Mouse (Mus musculus): ENCODE data around the gene Snd1.
"Not testable (repeated sequence)": the region's sequence is repeated elsewhere in the genome, so short reads cannot be mapped to it uniquely, and the experiment has no call there.

Snd1 gene

DNA sequence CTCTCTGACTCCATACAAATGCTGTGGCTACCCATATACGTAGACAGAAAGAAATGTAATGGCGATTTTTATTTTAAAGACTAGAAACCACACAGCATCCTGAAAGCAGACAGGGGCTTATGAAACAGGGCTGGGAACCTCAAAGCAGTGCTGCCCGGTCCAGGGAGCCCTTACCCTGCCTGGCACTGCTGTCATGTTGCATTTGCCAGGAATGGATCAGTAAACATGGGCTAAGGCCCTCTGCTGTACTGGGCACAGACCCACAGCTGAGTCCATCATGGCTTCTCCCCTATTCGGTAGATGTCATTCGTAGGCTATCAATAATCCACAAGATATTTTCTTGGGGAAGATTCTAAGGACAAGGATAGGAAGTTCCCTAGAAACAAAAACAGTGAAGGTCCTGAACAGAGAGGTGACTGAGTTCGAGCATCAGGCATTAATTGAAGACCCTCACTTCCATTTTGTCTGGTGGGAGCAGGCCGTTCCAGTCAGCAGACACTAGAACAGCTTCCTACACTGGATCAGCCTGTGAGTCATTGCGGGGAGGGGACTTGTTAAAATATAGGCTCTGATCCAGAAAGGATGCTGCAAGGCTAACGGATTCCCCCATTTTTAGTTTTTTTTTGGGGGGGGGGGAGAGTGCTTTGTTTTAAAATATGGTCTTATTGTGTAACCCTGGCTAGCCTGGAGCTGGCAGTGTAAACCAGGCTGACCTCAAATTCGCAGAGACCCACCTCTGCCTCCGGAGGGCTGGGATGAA, 422.6 kb downstream of the Snd1 start:
- in situ Hi-C loops (cut with MboI, MseI): loop anchor here (10.0 kb wide), 1 partner anchor 383 kb away; no protein-coding TSS in a partner anchor

- in situ Hi-C loops (cut with MboI, MseI): loop anchor here (10.0 kb wide), 1 partner anchor 384 kb away; no protein-coding TSS in a partner anchor
Measured at GRCm38 (mm10) chr6:28898836-28899235, 423.9 kb downstream of the Snd1 start.

- in situ Hi-C loops (cut with MboI, MseI): no loop called here
Measured at GRCm38 (mm10) chr6:28902573-28902972, 427.6 kb downstream of the Snd1 start.

GRCm38 (mm10) chr6:28904417-28904816, 429.5 kb downstream of the Snd1 start:
- in situ Hi-C loops (cut with MboI, MseI): no loop called here

- in situ Hi-C loops (cut with MboI, MseI): no loop called here
Measured at GRCm38 (mm10) chr6:28905301-28905700, 430.4 kb downstream of the Snd1 start.

DNA sequence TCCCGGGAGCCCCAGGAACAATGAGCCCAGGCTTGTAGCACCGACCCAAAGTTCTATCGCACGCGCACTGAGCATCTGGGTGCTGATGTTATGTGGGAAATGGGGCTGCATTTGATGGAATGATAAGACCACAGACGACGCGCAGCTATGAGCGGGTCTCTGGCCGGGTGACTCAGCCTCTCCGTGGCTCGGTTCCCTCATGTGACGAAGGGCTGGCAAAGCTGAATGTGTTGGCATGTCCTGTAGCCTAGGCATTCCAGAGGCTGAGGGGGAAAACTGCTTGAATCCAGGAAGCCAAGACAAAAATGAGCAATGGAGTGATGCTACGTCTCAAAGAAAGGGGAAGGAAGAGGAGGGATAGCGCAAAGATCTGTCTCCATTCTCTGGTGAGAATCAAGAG, 434.9 kb downstream of the Snd1 start:
- in situ Hi-C loops (cut with MboI, MseI): no loop called here

- in situ Hi-C loops (cut with MboI, MseI): no loop called here
Measured at GRCm38 (mm10) chr6:28914981-28915380, 440.0 kb downstream of the Snd1 start.

- in situ Hi-C loops (cut with MboI, MseI): no loop called here
Measured at GRCm38 (mm10) chr6:28916630-28917029, 441.7 kb downstream of the Snd1 start.

DNA sequence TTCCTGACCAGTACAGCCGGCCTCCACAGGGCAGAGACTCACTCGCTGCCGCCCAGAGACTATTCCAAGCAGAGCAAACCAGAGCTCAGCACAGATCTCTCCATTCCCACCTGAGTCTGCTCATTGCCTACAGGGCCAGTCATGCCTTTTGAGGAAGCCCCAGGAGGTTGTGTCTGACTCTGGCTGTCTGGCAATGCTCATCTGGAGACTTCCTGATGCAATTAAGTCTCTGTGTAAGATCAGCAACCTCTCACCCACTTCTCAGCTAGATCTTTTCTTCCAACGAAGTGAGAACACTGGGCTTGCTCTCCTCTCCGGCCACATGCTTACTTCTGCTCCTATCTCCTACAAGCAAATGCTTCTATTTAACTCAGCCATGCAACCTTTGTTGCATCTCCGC, 444.4 kb downstream of the Snd1 start:
- in situ Hi-C loops (cut with MboI, MseI): no loop called here

DNA sequence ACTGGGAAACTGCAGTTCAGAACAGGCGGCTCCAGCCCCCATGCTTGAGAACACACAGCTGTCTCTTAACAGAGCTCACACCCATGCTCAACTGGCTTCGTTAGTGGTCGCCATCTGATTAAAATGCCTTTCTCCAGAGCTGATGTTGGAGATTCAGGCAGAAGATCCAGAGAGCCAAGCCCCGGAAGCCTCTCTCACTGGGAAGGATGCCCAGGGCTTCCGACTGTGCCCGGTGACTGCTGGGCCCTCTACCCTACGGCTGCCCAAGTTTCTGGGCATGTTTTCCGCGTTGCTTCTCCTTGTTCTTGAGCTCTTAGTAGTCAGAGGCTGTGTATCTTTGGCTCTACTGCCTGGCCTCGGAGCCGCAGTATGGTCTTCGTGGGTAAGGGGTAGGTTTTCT, 447.4 kb downstream of the Snd1 start:
- in situ Hi-C loops (cut with MboI, MseI): no loop called here

DNA sequence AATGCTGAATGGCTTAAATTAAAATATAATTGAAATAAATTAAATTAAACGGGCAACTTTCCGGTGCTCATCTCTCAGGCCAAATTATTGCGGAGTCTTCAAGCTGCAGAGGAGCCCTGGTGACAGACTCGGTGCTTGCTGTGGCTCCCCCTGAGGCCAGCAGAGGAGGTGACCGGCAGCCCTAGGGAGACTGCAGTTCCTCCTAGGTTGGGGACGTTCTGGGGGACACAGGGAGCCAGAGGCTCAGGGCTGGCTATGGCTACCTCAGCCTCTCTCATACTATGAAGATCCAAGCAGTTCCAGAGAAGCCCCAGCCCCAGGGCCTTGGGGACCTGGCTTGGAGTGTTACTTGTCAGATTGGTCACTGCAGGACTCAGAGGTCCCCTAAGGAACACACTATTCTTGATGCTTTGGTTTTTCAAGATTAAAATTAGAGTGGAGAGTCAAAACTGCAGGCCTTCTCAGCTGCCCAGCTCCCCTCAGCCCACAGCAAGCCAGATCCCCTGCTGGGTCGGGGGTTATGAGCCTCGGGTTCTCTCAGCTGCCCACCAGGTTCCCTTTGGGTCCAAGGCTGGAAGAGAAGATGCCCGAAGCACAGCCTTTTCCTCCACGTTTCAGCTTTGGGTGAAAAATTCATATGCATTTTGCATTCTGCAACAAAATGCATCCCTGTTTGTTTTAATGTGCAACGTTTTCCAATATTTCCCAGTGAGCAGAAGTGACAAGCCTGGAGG, 448.3 kb downstream of the Snd1 start:
- in situ Hi-C loops (cut with MboI, MseI): no loop called here

GRCm38 (mm10) chr6:28923837-28924236, 448.9 kb downstream of the Snd1 start:
- in situ Hi-C loops (cut with MboI, MseI): no loop called here

DNA sequence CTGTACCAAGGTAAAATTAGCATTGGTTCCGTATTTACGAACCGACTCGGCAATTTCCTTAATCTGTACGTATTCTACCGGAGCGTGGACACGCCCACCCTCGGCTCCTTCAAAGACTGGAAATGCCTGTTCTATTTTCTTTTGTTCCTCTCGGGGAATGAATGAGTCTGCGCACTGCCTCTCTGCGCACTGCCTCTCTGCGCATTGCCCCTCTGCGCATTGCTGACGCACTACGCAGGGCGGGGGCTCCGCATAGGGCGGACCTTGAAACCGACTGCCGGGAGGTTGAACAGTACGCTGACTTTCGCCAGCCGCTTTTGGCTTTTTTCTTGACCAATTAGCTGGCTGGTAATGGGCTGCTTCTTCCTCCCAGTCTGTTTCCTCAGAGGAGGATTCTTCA, 453.0 kb downstream of the Snd1 start:
- in situ Hi-C loops (cut with MboI, MseI): not testable (repeated sequence)

GRCm38 (mm10) chr6:28929169-28929803, 454.3 kb downstream of the Snd1 start:
- in situ Hi-C loops (cut with MboI, MseI): not testable (repeated sequence)

- in situ Hi-C loops (cut with MboI, MseI): no loop called here
Measured at GRCm38 (mm10) chr6:28931234-28931633, 456.3 kb downstream of the Snd1 start.

GRCm38 (mm10) chr6:28931636-28932327, 456.8 kb downstream of the Snd1 start:
- in situ Hi-C loops (cut with MboI, MseI): no loop called here

- in situ Hi-C loops (cut with MboI, MseI): no loop called here
Measured at GRCm38 (mm10) chr6:28932328-28932937, 457.5 kb downstream of the Snd1 start.

GRCm38 (mm10) chr6:28935736-28936135, 460.8 kb downstream of the Snd1 start:
- in situ Hi-C loops (cut with MboI, MseI): no loop called here

DNA sequence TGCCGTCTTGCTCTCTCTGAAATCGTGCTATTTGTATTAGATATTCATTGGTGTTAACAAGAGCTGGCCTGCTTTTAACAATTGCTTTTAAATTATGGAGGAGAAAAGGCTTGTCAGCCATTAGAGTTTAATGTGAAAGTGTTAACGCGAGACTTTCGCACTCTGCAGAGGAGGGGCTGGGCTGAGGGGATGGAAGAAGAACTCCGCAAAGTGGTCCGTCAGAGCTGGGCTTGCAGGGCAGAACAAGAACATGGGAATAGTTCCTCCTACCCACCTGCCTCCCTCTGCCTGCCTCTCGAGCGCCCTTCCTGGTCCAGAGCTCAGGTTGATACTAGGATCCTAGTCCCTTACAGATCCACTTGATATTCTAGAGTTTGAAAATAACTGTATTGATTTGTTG, 472.3 kb downstream of the Snd1 start:
- in situ Hi-C loops (cut with MboI, MseI): loop anchor here (5.0 to 10.0 kb wide), 3 partner anchors 75 to 1858 kb away; no protein-coding TSS in a partner anchor

DNA sequence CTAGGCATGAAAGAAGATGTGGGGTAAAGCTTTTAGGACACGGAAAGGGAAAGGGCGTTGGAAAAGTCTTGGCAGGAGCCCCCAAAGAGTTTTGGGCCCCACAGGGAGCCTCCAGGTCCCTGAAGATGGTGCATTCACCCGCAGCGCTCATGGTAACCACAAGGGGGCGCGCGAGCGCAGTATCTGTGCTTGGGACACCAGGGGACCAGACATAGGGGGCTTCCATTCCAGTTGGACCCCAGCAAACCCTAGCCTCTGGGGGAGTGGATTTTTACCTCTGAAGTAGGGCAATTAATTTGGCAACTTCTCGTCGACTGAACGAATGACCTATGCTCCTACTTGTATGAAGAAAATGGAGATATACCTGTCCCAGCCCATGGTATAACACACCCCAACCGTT, 474.3 kb downstream of the Snd1 start:
- in situ Hi-C loops (cut with MboI, MseI): loop anchor here (5.0 to 10.0 kb wide), 3 partner anchors 73 to 1856 kb away; no protein-coding TSS in a partner anchor

DNA sequence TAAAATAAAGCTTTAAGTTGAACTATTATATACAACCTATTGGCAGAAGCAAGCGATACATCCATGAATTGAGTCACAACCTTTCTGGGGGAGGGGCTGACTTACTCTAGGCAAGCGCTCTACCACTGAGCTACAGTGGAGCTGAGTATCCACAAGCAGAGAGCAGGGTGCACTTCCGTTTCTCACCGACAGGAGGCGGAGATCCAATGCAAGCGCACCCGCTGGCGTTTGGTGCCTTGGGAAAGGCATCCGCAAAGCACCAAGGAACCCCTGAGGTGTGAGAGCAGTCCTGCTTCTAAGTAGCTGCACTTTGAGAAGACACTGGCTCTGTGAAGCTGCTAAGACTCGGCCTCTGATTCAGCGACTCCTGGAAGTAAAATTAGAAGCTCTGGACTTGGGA, 480.6 kb downstream of the Snd1 start:
- in situ Hi-C loops (cut with MboI, MseI): loop anchor here (25.0 kb wide), 1 partner anchor 757 kb away; no protein-coding TSS in a partner anchor

Data from regulatory T cell (primary cell).